Mouse (Mus musculus) myocyte (in vitro differentiated cells): ENCODE results near the gene Cbx8.

Experiments used
- E2F4 ChIP-seq: IDR thresholded peaks from one replicate; pipeline ENCODE4 v1.6.1; 2011; ENCODE audit warnings: mild to moderate bottlenecking, control low read depth, moderate library complexity; ENCODE audit not compliant: insufficient read depth
- POLR2A ChIP-seq: IDR thresholded peaks from one replicate; pipeline ENCODE4 v1.6.1; 2011; ENCODE audit warnings: low read depth, mild to moderate bottlenecking, control low read depth, moderate library complexity; ENCODE audit not compliant: insufficient read length

DNA sequence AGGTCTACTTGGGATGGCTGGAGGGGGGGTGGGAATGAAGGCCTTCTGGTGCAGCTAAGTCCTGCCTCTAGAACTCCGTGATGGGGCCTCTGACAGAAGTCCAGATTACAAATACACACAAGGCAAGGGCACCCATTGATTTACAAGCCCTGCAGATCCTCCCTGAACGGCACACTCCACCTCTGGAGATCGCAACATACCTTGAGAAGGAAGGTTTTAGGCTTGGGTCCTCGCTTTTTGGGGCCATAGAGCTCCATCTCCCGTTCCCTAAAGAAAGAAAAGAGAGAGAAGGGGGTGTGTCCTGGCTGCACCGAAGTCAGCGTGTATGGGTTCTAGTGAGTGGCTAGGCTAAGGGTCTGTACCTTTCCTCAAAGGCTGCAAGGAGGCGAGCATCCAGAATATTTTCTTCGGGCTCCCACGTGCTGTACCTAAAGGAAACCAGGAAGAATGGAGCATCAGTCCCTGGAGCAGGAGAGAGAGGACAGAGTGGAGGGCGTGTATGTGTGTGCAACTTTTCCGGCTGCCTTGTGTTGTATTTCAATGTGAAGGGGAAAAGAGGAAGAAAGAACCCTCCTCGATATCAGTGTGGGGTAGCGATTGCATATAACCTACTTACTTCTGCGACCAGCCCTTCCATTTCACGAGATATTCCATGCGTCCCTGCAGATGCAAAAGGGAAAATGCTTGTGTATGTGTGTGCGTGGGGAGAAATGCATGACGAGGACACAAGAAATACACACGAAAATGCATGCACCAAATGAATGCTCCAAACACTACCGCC is 847 bp downstream of the Cbx8 start:
- TF ChIP-seq POLR2A (no peak), E2F4 (no peak)
